Mouse (Mus musculus) lung, postnatal 0 days (tissue): Measurements from ENCODE around the gene 2610028H24Rik. TPM values are rescaled to one million over a fixed set of nuclear protein-coding genes. Genes with fewer than 3 reads are reported as not detected.
A peak's percentile ranks its signal among the peaks of the same experiment; 100 is the strongest.

ENCODE experiments used
- ATAC-seq: fragments of 200-750 bp; cut with Nextera tagmentation; 2 replicates; pipeline ENCODE4 v1.8.0; 2017; ENCODE audit warnings: moderate library complexity
- DNase-seq: peaks from one replicate; pipeline ENCODE4 v3.0.0-alpha.2; 2016; ENCODE audit warnings: low spot score
- H3K27ac ChIP-seq: fragments of 300-500 bp; sonication (generic); 2 replicates; pipeline ENCODE4 v1.5.1; 2014; ENCODE audit warnings: antibody characterized with exemption, mild to moderate bottlenecking, low read length, mixed read lengths
- H3K27me3 ChIP-seq: fragments of 300-500 bp; sonication (generic); replicated peaks from 2 replicates; pipeline ENCODE4 v1.6.1; 2014; ENCODE audit warnings: low read length, mixed read lengths; ENCODE audit not compliant: insufficient read depth
- H3K36me3 ChIP-seq: fragments of 300-500 bp; sonication (generic); 2 replicates; pipeline ENCODE4 v1.6.1; 2014; ENCODE audit warnings: low read length, mixed read lengths; ENCODE audit not compliant: insufficient read depth
- H3K4me1 ChIP-seq: fragments of 300-500 bp; sonication (generic); 2 replicates; pipeline ENCODE4 v1.6.1; 2014; ENCODE audit warnings: antibody characterized with exemption, low read depth, low read length, mixed read lengths; ENCODE audit not compliant: insufficient read depth
- H3K4me2 ChIP-seq: fragments of 300-500 bp; sonication (generic); replicated peaks from 2 replicates; pipeline ENCODE4 v1.6.1; 2014; ENCODE audit warnings: low read depth, mild to moderate bottlenecking, low read length, moderate library complexity, mixed read lengths
- H3K4me3 ChIP-seq: fragments of 300-500 bp; sonication (generic); 2 replicates; pipeline ENCODE4 v1.5.1; 2014; ENCODE audit warnings: low read depth, low read length
- H3K9ac ChIP-seq: fragments of 300-500 bp; sonication (generic); replicated peaks from 2 replicates; pipeline ENCODE4 v1.6.1; 2014; ENCODE audit warnings: low read depth, mild to moderate bottlenecking
- H3K9me3 ChIP-seq: fragments of 300-500 bp; sonication (generic); 2 replicates; pipeline ENCODE4 v1.6.1; 2016; ENCODE audit warnings: low read length, mixed read lengths
- CTCF ChIP-seq: IDR thresholded peaks from 2 replicates; pipeline ENCODE4 v1.5.1; 2016; ENCODE audit warnings: antibody characterized with exemption, mild to moderate bottlenecking
- EP300 ChIP-seq: IDR thresholded peaks from 2 replicates; pipeline ENCODE4 v1.6.1; 2016; ENCODE audit warnings: antibody characterized with exemption, mild to moderate bottlenecking, control low read depth
- WGBS: fragments of 180-500 bp; shearing (Covaris S2); extraction: QIAGEN DNeasy Blood & Tissue Kit; methylation state at CpG from one replicate; pipeline ENCODE4 v1.1.7; 2014; 5-methylcytosine and 5-hydroxymethylcytosine counted together
- polyA plus RNA-seq: library from polyadenylated mRNA; unstranded; fragments of >200 nt; fragmentation: Nextera tagmentation; extraction: Ambion mirVana; gene quantifications from 2 replicates; pipeline ENCODE4 v1.2.1, GENCODE M21; 2015

The 2610028H24Rik gene
- polyA plus RNA-seq, 1 experiment from 2014 or later: 32.3 TPM

- no peaks in the 10 kb centered on the region for H3K36me3 ChIP-seq
- ATAC-seq (no peak), DNase-seq (no peak)
- H3K27ac ChIP-seq: no peak overlapping the region
- no peaks in the 10 kb centered on the region for H3K4me1 ChIP-seq
- 83% methylated on average over 1 of the region's 1 CpGs for WGBS
- TF ChIP-seq EP300 (no peak), CTCF (no peak)
- no peak overlapping the region for H3K4me3 ChIP-seq
- H3K4me2 ChIP-seq: no peak overlapping the region
- H3K9me3 ChIP-seq: no peaks in the 10 kb centered on the region
- H3K27me3 ChIP-seq: no peaks in the 10 kb centered on the region
- no peak overlapping the region for H3K9ac ChIP-seq
These were observed 12.4 kb downstream of the 2610028H24Rik start for GRCm38 (mm10) chr10:76461255-76461654.

- no peak overlapping the region for H3K27ac ChIP-seq
- H3K9me3 ChIP-seq: no peaks in the 10 kb centered on the region
- H3K36me3 ChIP-seq: no peaks in the 10 kb centered on the region
- 81% methylated on average over 7 of the region's 7 CpGs for WGBS
- no peak overlapping the region for H3K4me2 ChIP-seq
- ATAC-seq: no peak
- TF ChIP-seq EP300: no peak
- TF ChIP-seq CTCF: no peak
- no peaks in the 10 kb centered on the region for H3K4me1 ChIP-seq
- no peak overlapping the region for H3K9ac ChIP-seq
- no peaks in the 10 kb centered on the region for H3K27me3 ChIP-seq
- H3K4me3 ChIP-seq: no peak overlapping the region
- DNase-seq: no peak
These were observed 13.4 kb downstream of the 2610028H24Rik start for GRCm38 (mm10) chr10:76462312-76462711.

GRCm38 (mm10) chr10:76462721-76463120, 13.8 kb downstream of the 2610028H24Rik start:
- Histone ChIP-seq H3K27ac (no peak overlapping the region), H3K27me3 (no peaks in the 10 kb centered on the region), H3K4me2 (no peak overlapping the region), H3K4me1 (no peaks in the 10 kb centered on the region), H3K4me3 (no peak overlapping the region), H3K9me3 (no peaks in the 10 kb centered on the region), H3K9ac (no peak overlapping the region), H3K36me3 (no peaks in the 10 kb centered on the region)
- TF ChIP-seq CTCF (no peak), EP300 (no peak)
- ATAC-seq (no peak), DNase-seq (no peak)
- WGBS: 88% methylated on average over 6 of the region's 6 CpGs

DNA sequence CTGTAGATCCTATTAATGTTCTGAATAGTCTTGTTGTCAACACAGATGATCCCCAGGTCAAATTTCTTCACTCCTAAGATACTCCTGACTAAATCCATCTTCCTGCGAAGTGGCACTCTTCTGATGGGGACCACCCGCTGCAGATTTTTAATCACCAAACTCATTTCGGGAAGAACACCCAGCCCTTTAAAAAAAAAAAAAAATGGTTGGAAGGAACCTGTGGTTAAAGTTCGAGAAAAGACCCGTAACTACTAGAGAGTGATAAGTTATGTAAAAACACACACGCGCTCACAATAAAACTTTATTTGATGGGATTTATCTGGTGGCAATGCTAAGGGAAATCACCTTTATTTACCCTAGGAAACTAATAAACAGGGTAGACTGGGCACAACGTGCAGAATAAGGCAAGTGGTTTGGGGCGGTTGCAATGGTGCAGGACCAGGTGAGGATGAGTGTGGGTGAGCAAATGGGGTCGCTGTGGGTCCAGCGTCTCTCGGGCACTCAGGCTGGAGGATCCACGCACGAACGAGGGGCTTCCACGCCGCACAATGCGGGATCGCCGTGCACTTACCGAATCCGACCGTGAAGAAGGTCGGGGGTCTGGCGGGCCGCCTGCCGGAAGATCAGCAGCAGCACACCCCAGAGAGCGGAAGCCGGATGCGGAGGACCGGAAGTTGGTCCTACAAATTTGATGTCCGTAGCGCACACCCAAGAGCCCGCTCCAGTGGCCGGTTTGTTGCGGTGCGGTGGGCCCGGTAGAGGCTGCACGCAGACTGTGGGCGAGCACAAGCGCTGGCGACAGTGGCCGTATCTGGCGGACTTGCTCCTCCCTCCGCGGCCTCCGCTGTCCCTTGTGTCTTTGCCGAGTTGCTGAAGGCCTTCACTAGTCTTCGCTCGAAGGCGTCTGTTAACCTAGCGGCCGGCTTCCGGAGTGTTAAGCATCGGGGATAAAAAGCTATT, 19.6 kb downstream of the 2610028H24Rik start, which contains the start of the genes Mcm3ap and Ybey:
Gene Mcm3ap (plus strand): TSS at position 725 of the 960 bp plus-strand sequence.
Gene Ybey (minus strand): TSS at position 912 of the 960 bp plus-strand sequence.
- ATAC-seq: peak; percentile 98
- H3K27me3 ChIP-seq: no peaks in the 10 kb centered on the region
- no peaks in the 10 kb centered on the region for H3K9me3 ChIP-seq
- WGBS: 1% methylated on average over 53 of the region's 55 CpGs
- peak within 1 kb of the TSS; percentile 88 for H3K9ac ChIP-seq
- H3K27ac ChIP-seq: peak within 1 kb of the TSS; percentile 85
- no peaks in the 10 kb centered on the region for H3K4me1 ChIP-seq
- peak within 1 kb of the TSS; percentile 70 for H3K4me2 ChIP-seq
- DNase-seq: peak; percentile 93
- H3K36me3 ChIP-seq: no peaks in the 10 kb centered on the region; the same call in 1 of the 2 replicates
- H3K4me3 ChIP-seq: peak within 1 kb of the TSS; percentile 86
- TF ChIP-seq CTCF (peak; percentile 64), EP300 (no peak)

GRCm38 (mm10) chr10:76473759-76474158, 24.9 kb downstream of the 2610028H24Rik start:
- TF ChIP-seq EP300 (no peak), CTCF (no peak)
- no peak overlapping the region for H3K4me3 ChIP-seq
- no peak overlapping the region for H3K4me2 ChIP-seq
- H3K36me3 ChIP-seq: peaks cover 28% of the 10 kb centered on the region
- DNase-seq (no peak), ATAC-seq (no peak)
- H3K9me3 ChIP-seq: no peaks in the 10 kb centered on the region
- 90% methylated on average over 5 of the region's 5 CpGs for WGBS
- H3K27ac ChIP-seq: no peak overlapping the region
- H3K27me3 ChIP-seq: no peaks in the 10 kb centered on the region
- H3K4me1 ChIP-seq: no peaks in the 10 kb centered on the region
- no peak overlapping the region for H3K9ac ChIP-seq

GRCm38 (mm10) chr10:76480851-76481250, 32.0 kb downstream of the 2610028H24Rik start:
- no peaks in the 10 kb centered on the region for H3K4me1 ChIP-seq
- no peak overlapping the region for H3K4me2 ChIP-seq
- H3K9ac ChIP-seq: no peak overlapping the region
- DNase-seq (no peak), ATAC-seq (peak; percentile 41; the same call in 1 of the 2 replicates)
- H3K27me3 ChIP-seq: no peaks in the 10 kb centered on the region
- 89% methylated on average over 12 of the region's 13 CpGs for WGBS
- no peaks in the 10 kb centered on the region for H3K9me3 ChIP-seq
- no peak for TF ChIP-seq EP300
- TF ChIP-seq CTCF: no peak
- peaks cover 71% of the 10 kb centered on the region for H3K36me3 ChIP-seq
- no peak overlapping the region for H3K27ac ChIP-seq
- no peak overlapping the region for H3K4me3 ChIP-seq
